In the genomic region with DNA sequence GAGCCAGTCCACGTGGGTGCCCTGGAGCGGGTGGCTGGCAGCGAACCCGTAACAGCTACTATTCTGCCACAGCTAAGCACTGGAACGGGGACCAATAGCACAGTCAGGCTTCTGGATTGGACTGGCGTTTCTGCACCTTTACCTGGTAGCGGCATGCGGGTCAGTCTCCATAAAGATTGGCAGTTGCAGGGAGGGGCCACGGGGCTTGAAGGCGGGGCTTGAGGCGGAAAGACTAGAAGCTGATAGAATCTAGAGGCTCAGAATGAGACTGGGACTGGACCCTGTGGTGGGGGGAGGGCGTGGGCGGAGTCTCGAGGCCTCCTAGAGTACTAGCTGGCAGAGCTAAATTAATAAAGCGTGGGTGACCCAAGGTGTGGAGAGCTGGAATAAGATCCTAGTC, we compare ENCODE assay signal across 8 mouse cellular contexts. TPM values are rescaled to one million over a fixed set of nuclear protein-coding genes. Genes with fewer than 3 reads are reported as not detected.
A peak's percentile ranks its signal among the peaks of the same experiment; 100 is the strongest.
DNase-seq lines count a peak whose midpoint lies in the region; ATAC-seq lines count a peak whose summit lies in the region.

No protein-coding gene starts in this region.

- H3K9me3 ChIP-seq in heart, embryonic 14.5 days (ENCODE audit: control insufficient read depth, low read length) = no peaks in the 10 kb centered on the region
- H3K9me3 ChIP-seq in embryonic facial prominence, embryonic 11.5 days (replicated peaks; ENCODE audit: control insufficient read depth, low read length) = no peaks in the 10 kb centered on the region
- no peaks in the 10 kb centered on the region for H3K9me3 ChIP-seq in liver, embryonic 16.5 days (replicated peaks; ENCODE audit: control insufficient read depth, low read length)

- no peak overlapping the region for H3K9ac ChIP-seq in heart, embryonic 14.5 days (ENCODE audit: low read length)
- H3K9ac ChIP-seq in embryonic facial prominence, embryonic 11.5 days (replicated peaks; ENCODE audit: low read length) = no peak overlapping the region
- no peak overlapping the region for H3K9ac ChIP-seq in liver, embryonic 16.5 days (ENCODE audit: low read depth, low read length)

- H3K27ac ChIP-seq in heart, embryonic 14.5 days (replicated peaks in 1 of 2; ENCODE audit: control insufficient read depth in 1 of 2, insufficient read depth in 1 of 2, low read depth in 2 of 2, low read length in 2 of 2) = no peak overlapping the region
- no peak overlapping the region for H3K27ac ChIP-seq in embryonic facial prominence, embryonic 11.5 days (replicated peaks; ENCODE audit: low read depth, low read length)
- no peak overlapping the region for H3K27ac ChIP-seq in liver, embryonic 16.5 days (ENCODE audit: low read length)

- no peak for ATAC-seq in heart, embryonic 14.5 days (ENCODE audit: insufficient number of reproducible peaks, insufficient read depth, low FRiP score, low read depth)
- ATAC-seq in embryonic facial prominence, embryonic 11.5 days (replicated peaks; ENCODE audit: insufficient number of reproducible peaks, low FRiP score, low TSS enrichment, low read depth) = no peak
- ATAC-seq in liver, embryonic 16.5 days (ENCODE audit: low read depth) = peak; percentile 35; the same call in 1 of the 2 replicates

- H3K36me3 ChIP-seq in heart, embryonic 14.5 days (ENCODE audit: control insufficient read depth, insufficient read depth, low read length) = no peaks in the 10 kb centered on the region
- H3K36me3 ChIP-seq in embryonic facial prominence, embryonic 11.5 days (replicated peaks; ENCODE audit: control insufficient read depth, insufficient read depth, low read depth, low read length) = no peaks in the 10 kb centered on the region
- H3K36me3 ChIP-seq in liver, embryonic 16.5 days (ENCODE audit: control insufficient read depth, insufficient read depth) = no peaks in the 10 kb centered on the region

- peak overlapping the region in 1 of 2 experiments; percentile 19; a peak in 2 of 4 replicates for H3K4me3 ChIP-seq in heart, embryonic 14.5 days (ENCODE audit: control insufficient read depth in 1 of 2, insufficient read depth in 1 of 2, low read depth in 1 of 2, low read length in 2 of 2)
- 0 out of 2 replicates have a peak overlapping the region, but pooled peaks have one; percentile 7 for H3K4me3 ChIP-seq in embryonic facial prominence, embryonic 11.5 days (ENCODE audit: low read depth, low read length)
- peak overlapping the region; percentile 19 for H3K4me3 ChIP-seq in liver, embryonic 16.5 days (ENCODE audit: low read depth, low read length)

- intact Hi-C loops in heart, postnatal 14 days (cut with DNase I) = no loop called here

- peaks cover 12% of the 10 kb centered on the region; the same call in 1 of the 2 replicates for H3K27me3 ChIP-seq in heart, embryonic 14.5 days (ENCODE audit: control insufficient read depth, insufficient read depth, low read length)
- peaks cover 3% of the 10 kb centered on the region; the same call in 1 of the 2 replicates for H3K27me3 ChIP-seq in embryonic facial prominence, embryonic 11.5 days (ENCODE audit: control insufficient read depth, insufficient read depth, low read length)
- peaks cover 20% of the 10 kb centered on the region for H3K27me3 ChIP-seq in liver, embryonic 16.5 days (ENCODE audit: control insufficient read depth, insufficient read depth, low read depth, low read length)

- H3K4me1 ChIP-seq in heart, embryonic 14.5 days (ENCODE audit: control insufficient read depth in 2 of 2, insufficient read depth in 2 of 2, low read length in 2 of 2) = peaks cover 2 to 9% of the 10 kb centered on the region in 2 experiments; a peak in 3 of 4 replicates
- H3K4me1 ChIP-seq in embryonic facial prominence, embryonic 11.5 days (ENCODE audit: control insufficient read depth, insufficient read depth, low read length) = no peaks in the 10 kb centered on the region
- peaks cover 8% of the 10 kb centered on the region for H3K4me1 ChIP-seq in liver, embryonic 16.5 days (ENCODE audit: control insufficient read depth, low read depth, low read length)

- DNase-seq in heart, postnatal 14 days = no peak
- peak; percentile 32 for DNase-seq in embryonic facial prominence, embryonic 11.5 days (ENCODE audit: low spot score)
- peak; percentile 40 to 56 for DNase-seq in kidney, adult 8-10 months
- peak; percentile 27 for DNase-seq in right cerebral cortex, postnatal 25 days
- DNase-seq in adipocyte (ENCODE audit: low spot score) = no peak
- no peak for DNase-seq in MN1 (ENCODE audit: low spot score)

- H3K4me2 ChIP-seq in heart, embryonic 14.5 days (ENCODE audit: low read length) = peak overlapping the region; percentile 57
- peak overlapping the region; percentile 34; the same call in 1 of the 2 replicates for H3K4me2 ChIP-seq in embryonic facial prominence, embryonic 11.5 days (ENCODE audit: low read depth, low read length)
- peak overlapping the region; percentile 42 for H3K4me2 ChIP-seq in liver, embryonic 16.5 days (ENCODE audit: low read depth, low read length)

- 26% methylated on average over 15 of the region's 15 CpGs for WGBS in heart, embryonic 14.5 days
- WGBS in embryonic facial prominence, embryonic 11.5 days = 31% methylated on average over 15 of the region's 15 CpGs
- 44% methylated on average over 15 of the region's 15 CpGs for WGBS in liver, embryonic 16.5 days (ENCODE audit: insufficient replicate concordance)

RNA-seq across cellular contexts. Expression of gene L3mbtl1, which starts 4.5 kb away (rescaled TPM):
- 0.24 TPM in 1 of 2 replicates, not detected in the other for polyA plus RNA-seq in heart, embryonic 14.5 days (2014; fragmentation: Nextera tagmentation; extraction: Ambion mirVana)
- under 1 TPM in 1 of 2 experiments, not detected in 1; 0.05 TPM for total RNA-seq in heart, postnatal 14 days (2021)
- 0.06 and 0.15 TPM in 2 replicates for polyA plus RNA-seq in embryonic facial prominence, embryonic 11.5 days (2014; fragmentation: Nextera tagmentation; extraction: Ambion mirVana)
- polyA plus RNA-seq in liver, embryonic 16.5 days (2015; fragmentation: Nextera tagmentation; extraction: Ambion mirVana) = 0.04 TPM in 1 of 2 replicates, not detected in the other

RNA-seq across cellular contexts. Expression of gene Srsf6, which starts 16.4 kb away (rescaled TPM):
- 111 and 124 TPM in 2 replicates for polyA plus RNA-seq in heart, embryonic 14.5 days (2014; fragmentation: Nextera tagmentation; extraction: Ambion mirVana)
- total RNA-seq in heart, postnatal 14 days (2021) = 10 to 100 TPM; 88.4 to 91.7 TPM
- polyA plus RNA-seq in embryonic facial prominence, embryonic 11.5 days (2014; fragmentation: Nextera tagmentation; extraction: Ambion mirVana) = 301 and 327 TPM in 2 replicates
- polyA plus RNA-seq in liver, embryonic 16.5 days (2015; fragmentation: Nextera tagmentation; extraction: Ambion mirVana) = 73.7 and 77.4 TPM in 2 replicates

RNA-seq across cellular contexts. Expression of gene Sgk2, which starts 39.4 kb away (rescaled TPM):
- polyA plus RNA-seq in heart, embryonic 14.5 days (2014; fragmentation: Nextera tagmentation; extraction: Ambion mirVana) = not detected in 2 replicates
- under 1 TPM in 1 of 2 experiments, not detected in 1; 0.12 TPM for total RNA-seq in heart, postnatal 14 days (2021)
- not detected in 2 replicates for polyA plus RNA-seq in embryonic facial prominence, embryonic 11.5 days (2014; fragmentation: Nextera tagmentation; extraction: Ambion mirVana)
- 4.6 and 5.8 TPM in 2 replicates for polyA plus RNA-seq in liver, embryonic 16.5 days (2015; fragmentation: Nextera tagmentation; extraction: Ambion mirVana)

Comparison
In these comparisons a context has a peak if more than half of its experiments do, and no peak if none do; other contexts are left out.
1. DNase-seq: peak in embryonic facial prominence, embryonic 11.5 days (single experiment), kidney, adult 8-10 months (2 of 2) and right cerebral cortex, postnatal 25 days (single experiment); none in heart, postnatal 14 days (0 of 2), adipocyte (single experiment) and MN1 (single experiment).
2. Peak in every context shown above with its lines, with median percentiles within 50 percentile points of each other: H3K4me2 ChIP-seq.